Mouse (Mus musculus): ENCODE measurements around the gene Katnb1. TPM values are rescaled to one million over a fixed set of nuclear protein-coding genes. Genes with fewer than 3 reads are reported as not detected.

Katnb1 gene
- polyA plus RNA-seq (2015; fragmentation: Nextera tagmentation; extraction: Ambion mirVana): 29.5 and 33.2 TPM in 2 replicates

DNA sequence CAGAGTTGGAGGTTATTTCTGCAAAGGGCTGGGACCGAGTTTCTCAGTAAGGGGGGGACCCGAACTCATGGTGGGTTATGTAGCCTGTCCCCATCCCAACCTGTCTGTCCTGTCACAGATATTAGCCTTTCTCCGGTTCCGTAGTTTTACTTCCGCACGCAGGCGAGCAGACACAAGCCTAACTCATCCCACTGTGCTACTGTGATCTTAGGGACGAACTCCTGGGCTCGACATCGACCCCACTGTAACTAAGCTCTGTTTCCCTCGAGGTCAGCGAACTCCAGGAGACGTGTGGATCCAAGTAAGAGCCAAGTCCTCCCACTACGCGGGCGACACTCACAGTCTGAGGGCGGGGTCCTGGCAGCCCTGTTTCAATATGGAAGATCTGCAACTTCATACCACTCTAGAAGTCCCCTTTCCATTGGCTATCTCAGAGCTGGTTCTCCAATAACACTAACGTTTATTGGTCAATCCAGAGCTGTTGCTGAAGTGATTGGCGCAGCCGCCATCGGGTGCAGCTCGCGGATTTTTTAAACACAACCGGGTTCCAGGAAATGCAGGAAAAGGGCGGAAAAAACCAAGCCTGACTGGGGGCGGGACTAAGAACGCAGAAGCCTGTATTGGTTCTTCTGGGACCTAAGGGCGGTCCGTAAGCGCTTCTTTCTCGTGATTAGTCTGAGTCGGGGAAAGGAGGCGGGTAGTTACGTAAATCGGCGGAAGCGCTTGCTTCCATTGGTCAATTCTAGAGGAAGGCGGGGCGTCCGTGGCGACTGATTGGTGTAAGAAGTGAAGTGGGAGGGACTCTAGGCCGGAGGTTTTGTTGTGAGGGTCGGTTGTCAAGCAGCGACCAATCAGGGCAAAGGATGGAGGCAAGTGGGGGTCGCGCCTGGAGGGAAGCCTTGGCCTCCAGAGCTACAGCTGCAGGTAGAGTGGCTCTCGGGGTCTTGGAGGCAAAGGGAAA, at the start of gene Katnb1:
Katnb1 (plus strand) TSS at position 806 of the 961 bp plus-strand sequence.
- Histone ChIP-seq H3K36me3 (ENCODE audit: insufficient read depth, low read length) (0 out of 2 replicates have a peak, but pooled peaks cover 11% of the 10 kb centered on the region), H3K4me3 (ENCODE audit: low read length) (peak within 1 kb of the TSS; percentile 89), H3K27me3 (ENCODE audit: insufficient read depth, low read length) (no peaks in the 10 kb centered on the region), H3K27ac (ENCODE audit: low read length) (peak within 1 kb of the TSS; percentile 75), H3K9me3 (ENCODE audit: low read length) (no peaks in the 10 kb centered on the region), H3K4me2 (replicated peaks; ENCODE audit: low read depth, low read length) (peak within 1 kb of the TSS; percentile 88), H3K9ac (replicated peaks; ENCODE audit: low read length) (peak within 1 kb of the TSS; percentile 84), H3K4me1 (ENCODE audit: insufficient read depth, low read length) (peaks cover 9% of the 10 kb centered on the region)
- WGBS: under 1% methylated on average over 47 of the region's 47 CpGs
- ATAC-seq (ENCODE audit: low FRiP score, low TSS enrichment): peak; percentile 98

DNA sequence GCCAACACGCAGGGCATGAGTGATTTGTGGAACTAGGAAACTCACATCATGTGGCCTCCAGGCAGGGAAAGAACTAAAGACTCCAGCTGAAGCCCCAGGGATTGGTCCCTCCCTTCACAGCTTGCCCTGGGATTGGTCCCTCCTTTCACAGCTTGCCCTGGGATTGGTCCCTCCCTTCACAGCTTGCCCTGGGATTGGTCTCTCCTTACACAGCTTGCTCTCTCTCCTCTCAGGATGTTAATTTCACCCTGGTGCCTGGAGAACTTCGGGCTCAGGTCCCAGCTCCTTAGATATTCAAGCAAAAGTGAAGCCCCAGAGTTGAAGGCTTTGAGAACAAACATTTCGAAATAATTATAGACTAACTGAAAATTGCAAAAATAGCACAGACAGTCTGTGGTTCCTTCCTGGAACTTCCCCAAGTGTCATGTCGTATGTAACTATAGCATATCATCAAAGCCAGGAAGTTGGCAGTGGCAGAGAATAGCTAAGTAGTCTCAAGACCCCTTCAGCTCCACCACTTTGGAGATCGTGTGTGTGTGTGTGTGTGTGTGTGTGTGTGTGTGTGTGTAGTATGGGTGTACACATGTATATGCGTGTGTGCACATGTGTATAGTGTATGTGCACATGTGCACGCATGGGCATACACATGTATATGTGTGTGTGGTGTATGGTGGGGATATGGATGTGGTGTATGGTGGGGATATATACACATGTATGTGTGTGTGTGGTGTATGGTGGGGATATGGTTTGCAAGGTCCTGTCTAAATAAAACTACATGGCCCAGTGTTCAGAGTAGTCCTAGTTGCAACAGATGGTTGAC, 43.7 kb upstream of the Katnb1 start:
- H3K27ac ChIP-seq (ENCODE audit: low read length): no peak overlapping the region
- no peak overlapping the region for H3K4me2 ChIP-seq (replicated peaks; ENCODE audit: low read depth, low read length)
- no peaks in the 10 kb centered on the region for H3K9me3 ChIP-seq (ENCODE audit: low read length)
- 59% methylated on average over 7 of the region's 7 CpGs for WGBS
- H3K27me3 ChIP-seq (ENCODE audit: insufficient read depth, low read length): no peaks in the 10 kb centered on the region
- H3K4me1 ChIP-seq (ENCODE audit: insufficient read depth, low read length): no peaks in the 10 kb centered on the region
- no peak overlapping the region for H3K4me3 ChIP-seq (ENCODE audit: low read length)
- peak; percentile 75 for ATAC-seq (ENCODE audit: low FRiP score, low TSS enrichment)
- H3K9ac ChIP-seq (replicated peaks; ENCODE audit: low read length): no peak overlapping the region
- H3K36me3 ChIP-seq (ENCODE audit: insufficient read depth, low read length): no peaks in the 10 kb centered on the region

GRCm38 (mm10) chr8:95041883-95042784, 38.9 kb upstream of the Katnb1 start:
- no peaks in the 10 kb centered on the region for H3K9me3 ChIP-seq (ENCODE audit: low read length)
- no peak overlapping the region for H3K4me3 ChIP-seq (ENCODE audit: low read length)
- H3K4me1 ChIP-seq (ENCODE audit: insufficient read depth, low read length): peaks cover 12% of the 10 kb centered on the region
- H3K36me3 ChIP-seq (ENCODE audit: insufficient read depth, low read length): no peaks in the 10 kb centered on the region
- peak; percentile 95 for ATAC-seq (ENCODE audit: low FRiP score, low TSS enrichment)
- 58% methylated on average over 6 of the region's 6 CpGs for WGBS
- peak overlapping the region; percentile 93 for H3K27ac ChIP-seq (ENCODE audit: low read length)
- no peak overlapping the region for H3K9ac ChIP-seq (replicated peaks; ENCODE audit: low read length)
- no peak overlapping the region for H3K4me2 ChIP-seq (replicated peaks; ENCODE audit: low read depth, low read length)
- no peaks in the 10 kb centered on the region for H3K27me3 ChIP-seq (ENCODE audit: insufficient read depth, low read length)

GRCm38 (mm10) chr8:95044811-95045210, 36.2 kb upstream of the Katnb1 start:
- no peaks in the 10 kb centered on the region for H3K9me3 ChIP-seq (ENCODE audit: low read length)
- H3K36me3 ChIP-seq (ENCODE audit: insufficient read depth, low read length): no peaks in the 10 kb centered on the region
- 70% methylated on average over 4 of the region's 4 CpGs for WGBS
- no peak overlapping the region for H3K9ac ChIP-seq (replicated peaks; ENCODE audit: low read length)
- no peak overlapping the region for H3K27ac ChIP-seq (ENCODE audit: low read length)
- no peak overlapping the region for H3K4me3 ChIP-seq (ENCODE audit: low read length)
- no peak overlapping the region for H3K4me2 ChIP-seq (replicated peaks; ENCODE audit: low read depth, low read length)
- no peak for ATAC-seq (ENCODE audit: low FRiP score, low TSS enrichment)
- peaks cover 12% of the 10 kb centered on the region for H3K4me1 ChIP-seq (ENCODE audit: insufficient read depth, low read length)
- no peaks in the 10 kb centered on the region for H3K27me3 ChIP-seq (ENCODE audit: insufficient read depth, low read length)

- Histone ChIP-seq H3K9me3 (ENCODE audit: low read length) (no peaks in the 10 kb centered on the region), H3K4me2 (replicated peaks; ENCODE audit: low read depth, low read length) (no peak overlapping the region), H3K36me3 (ENCODE audit: insufficient read depth, low read length) (no peaks in the 10 kb centered on the region), H3K9ac (replicated peaks; ENCODE audit: low read length) (no peak overlapping the region), H3K27ac (ENCODE audit: low read length) (no peak overlapping the region), H3K27me3 (ENCODE audit: insufficient read depth, low read length) (no peaks in the 10 kb centered on the region), H3K4me1 (ENCODE audit: insufficient read depth, low read length) (peaks cover 12% of the 10 kb centered on the region), H3K4me3 (ENCODE audit: low read length) (no peak overlapping the region)
- no peak for ATAC-seq (ENCODE audit: low FRiP score, low TSS enrichment)
- WGBS: 60% methylated on average over 3 of the region's 3 CpGs
Measured at GRCm38 (mm10) chr8:95046982-95047381, 34.0 kb upstream of the Katnb1 start.

GRCm38 (mm10) chr8:95047884-95048680, 32.9 kb upstream of the Katnb1 start:
- Histone ChIP-seq H3K9ac (replicated peaks; ENCODE audit: low read length) (no peak overlapping the region), H3K4me3 (ENCODE audit: low read length) (no peak overlapping the region), H3K36me3 (ENCODE audit: insufficient read depth, low read length) (no peaks in the 10 kb centered on the region), H3K4me1 (ENCODE audit: insufficient read depth, low read length) (peaks cover 9% of the 10 kb centered on the region), H3K4me2 (replicated peaks; ENCODE audit: low read depth, low read length) (no peak overlapping the region), H3K9me3 (ENCODE audit: low read length) (no peaks in the 10 kb centered on the region), H3K27ac (ENCODE audit: low read length) (no peak overlapping the region), H3K27me3 (ENCODE audit: insufficient read depth, low read length) (no peaks in the 10 kb centered on the region)
- 70% methylated on average over 6 of the region's 6 CpGs for WGBS
- ATAC-seq (ENCODE audit: low FRiP score, low TSS enrichment): no peak

DNA sequence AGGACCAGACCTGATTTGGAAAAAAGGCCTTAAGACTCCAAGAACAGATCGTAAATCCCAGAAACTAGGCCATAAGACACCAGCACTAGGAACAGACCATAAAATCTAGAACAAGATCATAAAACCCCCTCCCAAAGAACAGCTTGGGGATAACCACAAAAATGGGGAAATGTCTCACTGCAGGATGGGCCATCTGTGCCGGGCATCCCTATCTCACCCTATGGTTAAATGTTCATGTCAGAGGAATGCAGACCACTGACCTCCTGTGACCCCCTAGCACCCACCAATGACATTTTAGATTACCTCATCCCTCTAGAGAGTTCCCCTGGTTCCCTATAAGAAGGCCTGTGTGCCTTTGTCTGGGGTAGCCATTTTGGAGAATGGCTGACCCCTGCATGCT, 31.4 kb upstream of the Katnb1 start:
- H3K36me3 ChIP-seq (ENCODE audit: insufficient read depth, low read length): no peaks in the 10 kb centered on the region
- no peak overlapping the region for H3K4me3 ChIP-seq (ENCODE audit: low read length)
- WGBS: 67% methylated on average over 2 of the region's 2 CpGs
- no peaks in the 10 kb centered on the region for H3K4me1 ChIP-seq (ENCODE audit: insufficient read depth, low read length)
- H3K27ac ChIP-seq (ENCODE audit: low read length): no peak overlapping the region
- no peak overlapping the region for H3K9ac ChIP-seq (replicated peaks; ENCODE audit: low read length)
- no peaks in the 10 kb centered on the region for H3K27me3 ChIP-seq (ENCODE audit: insufficient read depth, low read length)
- H3K4me2 ChIP-seq (replicated peaks; ENCODE audit: low read depth, low read length): no peak overlapping the region
- H3K9me3 ChIP-seq (ENCODE audit: low read length): no peaks in the 10 kb centered on the region
- ATAC-seq (ENCODE audit: low FRiP score, low TSS enrichment): no peak

- H3K9ac ChIP-seq (replicated peaks; ENCODE audit: low read length): no peak overlapping the region
- ATAC-seq (ENCODE audit: low FRiP score, low TSS enrichment): no peak
- no peak overlapping the region for H3K4me3 ChIP-seq (ENCODE audit: low read length)
- no peaks in the 10 kb centered on the region for H3K36me3 ChIP-seq (ENCODE audit: insufficient read depth, low read length)
- no peaks in the 10 kb centered on the region for H3K9me3 ChIP-seq (ENCODE audit: low read length)
- WGBS: 65% methylated on average over 6 of the region's 6 CpGs
- H3K4me1 ChIP-seq (ENCODE audit: insufficient read depth, low read length): no peaks in the 10 kb centered on the region
- H3K4me2 ChIP-seq (replicated peaks; ENCODE audit: low read depth, low read length): no peak overlapping the region
- H3K27me3 ChIP-seq (ENCODE audit: insufficient read depth, low read length): no peaks in the 10 kb centered on the region
- no peak overlapping the region for H3K27ac ChIP-seq (ENCODE audit: low read length)
Measured at GRCm38 (mm10) chr8:95054438-95054837, 26.5 kb upstream of the Katnb1 start.
